Mouse (Mus musculus) heart, adult 2 months (tissue): ENCODE data around the gene Birc5. TPM values are rescaled to one million over a fixed set of nuclear protein-coding genes. Genes with fewer than 3 reads are reported as not detected.
A peak's percentile ranks its signal among the peaks of the same experiment; 100 is the strongest.
"Not testable (repeated sequence)": the region's sequence is repeated elsewhere in the genome, so short reads cannot be mapped to it uniquely, and the experiment has no call there.

ENCODE experiments used
- DNase-seq, 2 experiments: peaks; one replicate each; pipeline ENCODE4 v3.0.0; 2021
- H3K27ac ChIP-seq: fragments of 200-600 bp; 2 replicates; pipeline ENCODE4 v1.8.1; 2022
- H3K27me3 ChIP-seq: fragments of 200-500 bp; 2 replicates; pipeline ENCODE4 v1.6.1; 2012; ENCODE audit warnings: mild to moderate bottlenecking, low read length, inconsistent platforms, mixed read lengths; ENCODE audit not compliant: control insufficient read depth, insufficient read depth
- H3K36me3 ChIP-seq: fragments of 200-500 bp; 2 replicates; pipeline ENCODE4 v1.6.1; 2012; ENCODE audit warnings: low read length, inconsistent platforms; ENCODE audit not compliant: control insufficient read depth, insufficient read depth
- H3K4me1 ChIP-seq: fragments of 200-500 bp; 2 replicates; pipeline ENCODE4 v1.6.1; 2011; ENCODE audit warnings: low read length; ENCODE audit not compliant: control insufficient read depth, insufficient read depth
- H3K4me3 ChIP-seq: fragments of 200-600 bp; 2 replicates; pipeline ENCODE4 v1.8.1; 2022
- H3K79me2 ChIP-seq: fragments of 200-500 bp; replicated peaks from 2 replicates; pipeline ENCODE4 v1.6.1; 2012; ENCODE audit warnings: mild to moderate bottlenecking, inconsistent platforms, low read length, moderate library complexity, mixed read lengths; ENCODE audit not compliant: control insufficient read depth, insufficient read depth
- H3K9ac ChIP-seq: fragments of 200-500 bp; 2 replicates; pipeline ENCODE4 v1.6.1; 2012; ENCODE audit warnings: low read depth, mild to moderate bottlenecking, control low read depth, inconsistent platforms, low read length, mixed read lengths
- CTCF ChIP-seq: fragments of 200-600 bp; IDR thresholded peaks from 2 replicates; pipeline ENCODE4 v1.8.1; 2022; ENCODE audit warnings: antibody characterized with exemption, mild to moderate bottlenecking, moderate library complexity
- EP300 ChIP-seq: fragments of 200-500 bp; IDR thresholded peaks from 2 replicates; pipeline ENCODE4 v1.6.1; 2011; ENCODE audit warnings: low read depth, low read length, control low read depth; ENCODE audit not compliant: insufficient read depth
- POLR2A ChIP-seq: fragments of 200-500 bp; IDR thresholded peaks from 2 replicates; pipeline ENCODE4 v1.6.1; 2011; ENCODE audit warnings: mild to moderate bottlenecking, low read depth, low read length, control low read depth; ENCODE audit not compliant: insufficient read depth
- WGBS: fragments of 180-500 bp; shearing (Covaris S2); methylation state at CpG from one replicate; pipeline ENCODE4 v1.1.7; 2018; 5-methylcytosine and 5-hydroxymethylcytosine counted together
- intact Hi-C: fragments of 180-260 bp; cut with DNase I; formaldehyde crosslinking; loops from one replicate; pipeline ENCODE4 v1.15.1; 2025
- polyA plus RNA-seq: library from polyadenylated mRNA; depleted of rRNA; stranded (reverse); fragments of >200 nt; gene quantifications from 2 replicates; pipeline ENCODE4 v1.2.3, GENCODE M21; 2012
- total RNA-seq, 2 experiments: library from RNA; stranded (reverse); gene quantifications; 2 replicates each; pipeline ENCODE4 v1.2.3; 2021

Gene Birc5
- total and polyA plus RNA-seq, 3 experiments: 0.18 to 0.80 (median 0.35) TPM

- TF ChIP-seq EP300 (no peak), POLR2A (peak; percentile 65)
Measured at GRCm38 (mm10) chr11:117809407-117810311, 39.4 kb upstream of the Birc5 start, which contains the start of the genes Gm20708 and Syngr2. Gm20708 (plus strand) TSS chr11:117809668. Syngr2 (plus strand) TSS chr11:117809668.

GRCm38 (mm10) chr11:117810401-117811046 is 38.5 kb upstream of the Birc5 start:
- intact Hi-C loops: loop anchor here (1.0 kb wide), 1 partner anchor 13 kb away; no protein-coding TSS in a partner anchor
- Histone ChIP-seq H3K36me3 (no peaks in the 10 kb centered on the region), H3K27ac (peak overlapping the region; percentile 90), H3K9ac (peak overlapping the region; percentile 94), H3K4me1 (peaks cover 2% of the 10 kb centered on the region), H3K27me3 (no peaks in the 10 kb centered on the region), H3K79me2 (peaks cover 2% of the 10 kb centered on the region), H3K4me3 (peak overlapping the region; percentile 96)
- TF ChIP-seq CTCF: peak; percentile 73
- 0 out of 2 replicates have a peak, but pooled peaks have one; percentile 42 for TF ChIP-seq EP300
- 0 out of 2 replicates have a peak, but pooled peaks have one; percentile 37 for TF ChIP-seq POLR2A
- DNase-seq: peak; percentile 89 to 90
- 1% methylated on average over 21 of the region's 21 CpGs for WGBS

More at GRCm38 (mm10) chr11:117809407-117810311, 39.4 kb upstream of the Birc5 start, which contains the start of the genes Gm20708 and Syngr2:
- WGBS: under 1% methylated on average over 75 of the region's 75 CpGs
- Histone ChIP-seq H3K9ac (peak within 1 kb of the TSS; percentile 94), H3K4me1 (peaks cover 2% of the 10 kb centered on the region), H3K79me2 (peaks cover 2% of the 10 kb centered on the region), H3K27me3 (no peaks in the 10 kb centered on the region), H3K36me3 (no peaks in the 10 kb centered on the region), H3K4me3 (peak within 1 kb of the TSS; percentile 96), H3K27ac (peak within 1 kb of the TSS; percentile 90)
- intact Hi-C loops: loop anchor here (1.0 kb wide), 1 partner anchor 14 kb away; no protein-coding TSS in a partner anchor
- peak; percentile 89 to 90 for DNase-seq

- WGBS: 38% methylated on average over 5 of the region's 5 CpGs
- no peak overlapping the region for H3K9ac ChIP-seq
- peak overlapping the region; percentile 72 for H3K27ac ChIP-seq
- no peak for DNase-seq
- H3K27me3 ChIP-seq: no peaks in the 10 kb centered on the region
- TF ChIP-seq EP300: no peak
- TF ChIP-seq CTCF: no peak
- TF ChIP-seq POLR2A: no peak
- no peak overlapping the region for H3K4me3 ChIP-seq
- H3K36me3 ChIP-seq: no peaks in the 10 kb centered on the region
- H3K79me2 ChIP-seq: peaks cover 2% of the 10 kb centered on the region
- intact Hi-C loops: no loop called here
- peaks cover 6% of the 10 kb centered on the region for H3K4me1 ChIP-seq
Measured at GRCm38 (mm10) chr11:117813867-117814266, 35.2 kb upstream of the Birc5 start.

- TF ChIP-seq POLR2A (no peak), CTCF (no peak), EP300 (no peak)
- no peak overlapping the region for H3K4me3 ChIP-seq
- H3K79me2 ChIP-seq: peaks cover 2% of the 10 kb centered on the region
- 63% methylated on average over 6 of the region's 6 CpGs for WGBS
- no peak for DNase-seq
- H3K4me1 ChIP-seq: peaks cover 6% of the 10 kb centered on the region
- intact Hi-C loops: no loop called here
- no peaks in the 10 kb centered on the region for H3K27me3 ChIP-seq
- no peaks in the 10 kb centered on the region for H3K36me3 ChIP-seq
- H3K27ac ChIP-seq: peak overlapping the region; percentile 72
- no peak overlapping the region for H3K9ac ChIP-seq
Measured at GRCm38 (mm10) chr11:117814704-117815366, 34.2 kb upstream of the Birc5 start.

GRCm38 (mm10) chr11:117815850-117816249 is 33.2 kb upstream of the Birc5 start:
- DNase-seq, intact Hi-C loops, H3K79me2 ChIP-seq, H3K36me3 ChIP-seq, H3K4me1 ChIP-seq, H3K27me3 ChIP-seq, H3K9ac ChIP-seq, H3K4me3 ChIP-seq: not testable (repeated sequence)
- H3K27ac ChIP-seq: 0 out of 2 replicates have a peak overlapping the region, but pooled peaks have one; percentile 28
- WGBS: 55% methylated on average over 9 of the region's 9 CpGs
